Mouse (Mus musculus) spleen, adult 18-20 months (tissue): ENCODE results near the gene Col6a6.
"Not testable (repeated sequence)": the region's sequence is repeated elsewhere in the genome, so short reads cannot be mapped to it uniquely, and the experiment has no call there.

Experiments
- DNase-seq, 2 experiments: peaks; one replicate each; pipeline ENCODE4 v3.0.0; 2022; ENCODE audit warnings: mixed read lengths in 2 of 2

Col6a6 gene

GRCm38 (mm10) chr9:105827791-105828385, at the start of gene Col6a6:
Gene Col6a6, minus strand, starts transcription at chr9:105828160.
- no peak for DNase-seq

- no peak for DNase-seq
Measured at GRCm38 (mm10) chr9:105876124-105876523, 48.2 kb upstream of the Col6a6 start.

GRCm38 (mm10) chr9:105871643-105872042, 43.7 kb upstream of the Col6a6 start:
- DNase-seq, result no peak

- peak in 1 of 2 experiments; percentile 48 for DNase-seq
Measured at GRCm38 (mm10) chr9:105857773-105858172, 29.8 kb upstream of the Col6a6 start.

GRCm38 (mm10) chr9:105852778-105853065, 24.8 kb upstream of the Col6a6 start:
- DNase-seq, result no peak

- no peak for DNase-seq
Measured at GRCm38 (mm10) chr9:105852015-105852777, 24.2 kb upstream of the Col6a6 start.

GRCm38 (mm10) chr9:105851011-105851410, 23.1 kb upstream of the Col6a6 start:
- DNase-seq, result no peak

- DNase-seq, result no peak
Measured at GRCm38 (mm10) chr9:105848396-105848795, 20.4 kb upstream of the Col6a6 start.

- DNase-seq, result no peak
Measured at GRCm38 (mm10) chr9:105847261-105847660, 19.3 kb upstream of the Col6a6 start.

GRCm38 (mm10) chr9:105841386-105841785, 13.4 kb upstream of the Col6a6 start:
- DNase-seq, result not testable (repeated sequence)

- no peak for DNase-seq
Measured at GRCm38 (mm10) chr9:105839147-105839515, 11.2 kb upstream of the Col6a6 start.

- DNase-seq, result no peak
Measured at GRCm38 (mm10) chr9:105838396-105839146, 10.6 kb upstream of the Col6a6 start.

GRCm38 (mm10) chr9:105835587-105835986, 7.6 kb upstream of the Col6a6 start:
- no peak for DNase-seq

- no peak for DNase-seq
Measured at GRCm38 (mm10) chr9:105834799-105835198, 6.8 kb upstream of the Col6a6 start.

GRCm38 (mm10) chr9:105831291-105831690, 3.3 kb upstream of the Col6a6 start:
- peak in 1 of 2 experiments; percentile 7 for DNase-seq

GRCm38 (mm10) chr9:105827076-105827647, 798 bp downstream of the Col6a6 start:
- no peak for DNase-seq

- no peak for DNase-seq
Measured at GRCm38 (mm10) chr9:105820711-105821110, 7.2 kb downstream of the Col6a6 start.

- no peak for DNase-seq
Measured at GRCm38 (mm10) chr9:105819155-105819709, 8.7 kb downstream of the Col6a6 start.

GRCm38 (mm10) chr9:105814436-105814835, 13.5 kb downstream of the Col6a6 start:
- no peak for DNase-seq

GRCm38 (mm10) chr9:105811458-105811857, 16.5 kb downstream of the Col6a6 start:
- DNase-seq, result no peak

- DNase-seq, result no peak
Measured at GRCm38 (mm10) chr9:105808920-105809505, 18.9 kb downstream of the Col6a6 start.

- DNase-seq, result peak; percentile 11 to 35
Measured at GRCm38 (mm10) chr9:105803416-105803815, 24.5 kb downstream of the Col6a6 start.

GRCm38 (mm10) chr9:105801463-105801862, 26.5 kb downstream of the Col6a6 start:
- no peak for DNase-seq
